Comparison of ENCODE assay signal across 18 mouse cellular contexts in the genomic region with DNA sequence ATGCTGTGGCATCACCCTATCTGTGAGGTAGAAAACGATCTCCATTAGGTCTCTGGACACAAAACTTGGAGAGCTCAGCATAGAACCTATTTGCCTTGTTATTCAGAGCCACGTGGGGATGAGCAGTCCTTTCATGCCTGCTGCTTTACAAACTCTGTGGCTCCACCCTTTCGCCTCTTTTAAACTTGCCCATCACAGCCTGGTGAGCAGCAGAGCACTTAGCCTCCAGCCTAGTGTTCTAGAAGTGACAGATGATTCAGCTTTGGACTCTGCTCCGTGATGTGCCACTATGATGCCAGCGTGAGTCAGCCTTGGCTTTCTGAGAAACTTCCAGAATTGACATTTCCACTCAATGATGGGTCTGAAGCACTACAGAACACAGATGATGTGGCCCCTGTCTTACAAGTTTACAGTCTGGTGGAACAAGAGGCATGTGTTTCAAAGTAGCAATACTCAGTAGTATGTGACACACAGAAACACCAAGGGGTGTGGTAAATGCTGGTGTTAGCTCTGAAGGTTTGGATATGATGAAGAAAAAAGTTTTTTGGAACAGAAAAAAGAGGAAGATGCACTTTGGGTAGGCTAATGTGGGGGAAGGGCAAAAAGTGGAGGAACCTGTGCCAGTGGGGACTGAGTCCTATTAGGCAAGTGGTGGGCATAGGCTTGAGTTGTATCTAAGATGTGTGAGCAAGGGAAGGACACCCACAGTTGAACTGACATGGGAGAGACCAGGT. TPM values are rescaled to one million over a fixed set of nuclear protein-coding genes. Genes with fewer than 3 reads are reported as not detected.
A peak's percentile ranks its signal among the peaks of the same experiment; 100 is the strongest.
DNase-seq lines count a peak whose midpoint lies in the region; ATAC-seq and TF ChIP-seq lines count a peak whose summit lies in the region.
"Had no signal": no experiment of that assay in that cellular context is flagged by ENCODE, and none has a peak within 500 bp of the region (broad histone marks: within the 10 kb centered on the region; RNA-seq: fewer than 3 reads in every experiment).

No protein-coding gene starts in this region.

- H3K27me3 ChIP-seq in MEL (ENCODE audit: control insufficient read depth in 1 of 2, insufficient read depth in 2 of 2, low read length in 2 of 2), result no peaks in the 10 kb centered on the region
- H3K27me3 ChIP-seq: hindbrain, embryonic 15.5 days had no signal

- peaks cover 12 to 22% of the 10 kb centered on the region in 2 experiments for H3K4me1 ChIP-seq in MEL (ENCODE audit: control insufficient read depth in 1 of 2, insufficient read depth in 2 of 2, low read length in 2 of 2)
- H3K4me1 ChIP-seq: hindbrain, embryonic 15.5 days had no signal

- H3K9ac ChIP-seq in MEL (ENCODE audit: control insufficient read depth, low read depth, low read length, poor library complexity, severe bottlenecking), result no peak overlapping the region
- H3K9ac ChIP-seq: hindbrain, embryonic 15.5 days had no signal

- no peak for TF ChIP-seq POLR2A in MEL (IDR thresholded peaks at IDR 0.05; ENCODE audit: control insufficient read depth in 1 of 2, insufficient read depth in 1 of 2, low read depth in 1 of 2, low read length in 2 of 2, poor library complexity in 1 of 2)

- H3K4me3 ChIP-seq in MEL (ENCODE audit: control insufficient read depth in 1 of 2, insufficient read depth in 1 of 2, low read depth in 2 of 2, low read length in 2 of 2), result no peak overlapping the region
- H3K4me3 ChIP-seq: gastrocnemius, adult 2 months; hindbrain, embryonic 15.5 days had no signal

- peak; percentile 64 for ATAC-seq in frontal cortex, adult (ENCODE audit: low TSS enrichment)
- ATAC-seq in megakaryocyte progenitor cell, adult 5-6 weeks (replicated peaks; ENCODE audit: poor library complexity), result peak; percentile 84
- ATAC-seq: forebrain, embryonic 14.5 days had no signal

- TF ChIP-seq CTCF in MEL (IDR thresholded peaks at IDR 0.05 in 2 of 3, conservative IDR thresholded peaks at IDR 0.05 in 1 of 3; ENCODE audit: control insufficient read depth in 1 of 3, insufficient read depth in 1 of 3, low read depth in 2 of 3, low read length in 3 of 3, poor library complexity in 1 of 3, severe bottlenecking in 1 of 3), result no peak

- peaks cover 0 to 22% of the 10 kb centered on the region in 2 experiments; a peak in 2 of 4 replicates for H3K36me3 ChIP-seq in MEL (ENCODE audit: control insufficient read depth in 1 of 2, insufficient read depth in 2 of 2, low read length in 2 of 2)
- H3K36me3 ChIP-seq: hindbrain, embryonic 15.5 days had no signal

- TF ChIP-seq RAD21 in MEL (IDR thresholded peaks at IDR 0.05; ENCODE audit: low read depth, low read length), result no peak

- no peaks in the 10 kb centered on the region for H3K9me3 ChIP-seq in MEL (replicated peaks; ENCODE audit: insufficient read depth, low read length)
- H3K9me3 ChIP-seq: hindbrain, embryonic 15.5 days had no signal

- H3K27ac ChIP-seq in MEL (ENCODE audit: control insufficient read depth, low read depth, low read length), result peak overlapping the region; percentile 40
- H3K27ac ChIP-seq: gastrocnemius, adult 2 months; hindbrain, embryonic 15.5 days had no signal

- TF ChIP-seq EP300 in MEL (IDR thresholded peaks at IDR 0.05; ENCODE audit: low read depth in 1 of 2, low read length in 2 of 2), result peak; percentile 19 to 22; a peak in 2 of 4 replicates

- no peaks in the 10 kb centered on the region for H3K79me2 ChIP-seq in MEL (ENCODE audit: control insufficient read depth, insufficient read depth, low read length, poor library complexity)

- DNase-seq in frontal cortex, postnatal 25 days (ENCODE audit: low spot score in 2 of 2), result no peak
- peak; percentile 62 for DNase-seq in MEL (ENCODE audit: low read depth, low spot score)
- peak; percentile 59 for DNase-seq in adrenal gland, postnatal 25 days
- DNase-seq in yolk sac, embryonic 10.5 days (ENCODE audit: low spot score), result no peak
- no peak for DNase-seq in cerebellum, adult 9-11 months
- no peak for DNase-seq in right cerebral cortex, postnatal 4 days
- DNase-seq: B cell, adult 2 months; cerebellum, adult 8-10 months; gastrocnemius, adult 2 months; heart, postnatal 14 days; kidney, adult 9 months; lung, adult 18-20 months; lung, postnatal 4 days; midbrain, embryonic 14.5 days had no signal

TF ChIP-seq in MEL, 35 proteins besides CTCF, POLR2A, EP300 and RAD21:
- 0 out of 2 replicates have a peak, but pooled peaks have one; percentile 5 for TF ChIP-seq BHLHE40 (IDR thresholded peaks at IDR 0.05; ENCODE audit: borderline replicate concordance, low read depth, low read length)
- peak; percentile 34; the same call in 1 of the 2 replicates for TF ChIP-seq CHD2 (IDR thresholded peaks at IDR 0.05; ENCODE audit: low read length)
- TF ChIP-seq MAX (IDR thresholded peaks at IDR 0.05; ENCODE audit: low read length), result no peak; the same call in 1 of the 2 replicates
- TF ChIP-seq MXI1 (IDR thresholded peaks at IDR 0.05; ENCODE audit: low read depth, low read length), result 0 out of 2 replicates have a peak, but pooled peaks have one; percentile 32
- TF ChIP-seq SIN3A (IDR thresholded peaks at IDR 0.05; ENCODE audit: low read length), result peak; percentile 67; the same call in 1 of the 2 replicates
- TF ChIP-seq ZNF384 (IDR thresholded peaks at IDR 0.05; ENCODE audit: low read depth, low read length), result peak; percentile 69
- 0 out of 2 replicates have a peak, but pooled peaks have one; percentile 13 for TF ChIP-seq MYC (IDR thresholded peaks at IDR 0.05; ENCODE audit: low read depth, low read length)
- TF ChIP-seq TAL1 (IDR thresholded peaks at IDR 0.05; ENCODE audit: low read length), result no peak

RNA-seq across cellular contexts. Expression of gene S100a10, which starts 17.3 kb away (rescaled TPM):
- total RNA-seq in MEL (2012; rRNA removed), result 81.1 and 108 TPM in 2 replicates
- polyA plus RNA-seq in MEL (2012; ENCODE audit: insufficient read depth in 1 of 2, insufficient read length in 2 of 2, low read depth in 1 of 2, low replicate concordance in 2 of 2, missing spikeins in 1 of 2), result 10 to 100 TPM in 1 of 2 experiments, not detected in 1; 92.5 TPM
- 138 and 144 TPM in 2 replicates for total RNA-seq in adrenal gland, postnatal 25 days (2021)
- total RNA-seq in megakaryocyte progenitor cell, adult 5-6 weeks (2015), result 146 and 155 TPM in 2 replicates
- total RNA-seq in megakaryocyte progenitor cell, adult 5-6 weeks (2017), result 217 and 260 TPM in 2 replicates

RNA-seq across cellular contexts. Expression of gene S100a11, which starts 51.9 kb away (rescaled TPM):
- not detected in 2 replicates for total RNA-seq in MEL (2012; rRNA removed)
- polyA plus RNA-seq in MEL (2012; ENCODE audit: insufficient read depth in 1 of 2, insufficient read length in 2 of 2, low read depth in 1 of 2, low replicate concordance in 2 of 2, missing spikeins in 1 of 2), result under 1 TPM in 1 of 2 experiments, not detected in 1; 0.32 TPM
- total RNA-seq in adrenal gland, postnatal 25 days (2021), result 205 and 211 TPM in 2 replicates
- total RNA-seq in megakaryocyte progenitor cell, adult 5-6 weeks (2015), result 1,747 and 1,792 TPM in 2 replicates
- total RNA-seq in megakaryocyte progenitor cell, adult 5-6 weeks (2017), result 99.3 and 111 TPM in 2 replicates

Comparison
In these comparisons a context has a peak if more than half of its experiments do, and no peak if none do; other contexts are left out.
1. DNase-seq: peak in MEL (single experiment) and adrenal gland, postnatal 25 days (single experiment); none in frontal cortex, postnatal 25 days (0 of 2), yolk sac, embryonic 10.5 days (single experiment), cerebellum, adult 9-11 months (single experiment) and right cerebral cortex, postnatal 4 days (single experiment).
2. RNA of gene S100a11, which starts 51.9 kb away (total RNA-seq): 99.3 to 1,792 TPM in megakaryocyte progenitor cell, adult 5-6 weeks and 205 to 211 TPM in adrenal gland, postnatal 25 days; not detected in MEL; every median in the first group is over 100 times any median in the second.